Mouse (Mus musculus) right cerebral cortex, postnatal 14 days (tissue): ENCODE measurements around the gene Ccdc13.

Source experiments
- DNase-seq: peaks from one replicate; pipeline ENCODE4 v3.0.0; 2022

Ccdc13 gene

GRCm38 (mm10) chr9:121757835-121758814 is 81.1 kb downstream of the Ccdc13 start:
- no peak for DNase-seq

- no peak for DNase-seq
Observed at GRCm38 (mm10) chr9:121757432-121757831, 81.8 kb downstream of the Ccdc13 start.

GRCm38 (mm10) chr9:121756785-121757184 is 82.5 kb downstream of the Ccdc13 start:
- DNase-seq, result no peak

- no peak for DNase-seq
Observed at GRCm38 (mm10) chr9:121754624-121755023, 84.6 kb downstream of the Ccdc13 start.

- DNase-seq, result no peak
Observed at GRCm38 (mm10) chr9:121752774-121753173, 86.5 kb downstream of the Ccdc13 start.
